Mouse (Mus musculus): ENCODE results near the gene Pakap.

Gene Pakap

GRCm38 (mm10) chr4:57715849-57716248 lies 147.9 kb downstream of the Pakap start:
- no peak for DNase-seq (ENCODE audit: low spot score in 2 of 2)

DNA sequence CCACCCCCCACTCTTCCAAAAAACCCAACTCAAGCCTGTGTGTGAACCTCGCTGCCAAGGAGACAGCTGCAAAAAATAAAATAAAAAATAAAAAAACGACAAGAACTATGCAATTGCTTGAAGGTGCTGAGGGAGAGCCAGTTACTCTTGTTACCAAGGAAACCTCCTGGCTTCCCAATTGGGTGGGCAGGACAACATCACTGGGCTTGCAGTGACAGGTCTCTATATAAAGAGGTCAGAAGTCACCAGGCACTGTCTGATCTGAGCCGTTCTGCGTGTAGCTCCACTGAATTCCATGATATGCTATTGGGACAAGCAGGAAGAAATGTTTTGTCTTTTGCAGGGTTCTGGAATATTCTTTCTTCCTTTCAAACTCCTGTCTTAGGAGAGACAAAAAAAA lies 148.8 kb downstream of the Pakap start:
- DNase-seq (ENCODE audit: low spot score in 2 of 2) = no peak

GRCm38 (mm10) chr4:57717354-57717753 lies 149.4 kb downstream of the Pakap start, which contains the start of gene Akap2:
Gene Akap2 (plus strand): TSS chr4:57717657.
- DNase-seq (ENCODE audit: low spot score in 2 of 2) = no peak

DNA sequence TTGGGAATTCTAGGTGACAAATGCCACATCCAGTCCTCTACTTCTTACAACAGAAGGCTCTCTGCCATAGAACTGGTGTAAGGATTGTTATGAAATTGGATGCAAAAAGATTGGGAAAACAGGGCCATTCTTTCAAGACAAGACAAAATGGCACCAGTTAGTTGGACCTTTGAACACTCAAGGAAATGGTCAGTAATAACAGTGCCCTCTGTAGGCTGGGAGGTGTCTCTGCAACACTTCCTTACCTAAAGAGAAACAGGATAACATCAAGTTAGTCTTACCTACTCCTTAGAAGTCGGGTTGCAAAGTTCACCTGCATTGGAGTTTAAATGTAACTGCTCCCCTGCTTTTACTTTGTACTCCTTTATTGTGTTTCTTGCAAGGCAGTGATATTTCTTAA lies 151.4 kb downstream of the Pakap start:
- no peak for DNase-seq (ENCODE audit: low spot score in 2 of 2)

DNA sequence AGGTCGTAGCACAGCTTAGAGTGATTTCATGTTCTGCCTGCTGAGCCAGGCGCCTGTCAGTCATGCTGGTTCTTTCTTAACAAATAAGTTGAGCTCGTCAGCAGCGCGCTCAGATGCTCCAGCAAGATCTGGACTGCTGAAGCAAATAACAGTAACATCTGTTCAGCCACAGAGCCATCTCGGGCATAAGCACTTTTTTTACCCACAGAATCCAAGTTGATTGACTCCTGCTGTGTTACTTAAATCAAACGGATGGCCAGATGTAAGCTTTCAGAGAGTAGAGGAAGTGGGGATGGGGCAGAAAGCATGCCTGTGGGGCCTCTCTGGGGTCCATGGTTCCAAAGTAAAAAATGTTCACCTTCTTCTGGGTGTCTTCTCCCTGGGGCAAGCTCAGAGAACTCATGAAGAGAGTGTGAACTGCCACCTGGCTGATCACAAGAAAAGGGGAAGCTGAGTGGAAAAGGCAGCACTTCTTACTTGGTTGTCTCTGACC lies 152.9 kb downstream of the Pakap start:
- DNase-seq (ENCODE audit: low spot score in 2 of 2) = no peak

- no peak for DNase-seq (ENCODE audit: low spot score in 2 of 2)
Observed at GRCm38 (mm10) chr4:57722296-57722695, 154.3 kb downstream of the Pakap start.

- no peak for DNase-seq (ENCODE audit: low spot score in 2 of 2)
Observed at GRCm38 (mm10) chr4:57723659-57724058, 155.7 kb downstream of the Pakap start.

GRCm38 (mm10) chr4:57725569-57725968 lies 157.6 kb downstream of the Pakap start:
- no peak for DNase-seq (ENCODE audit: low spot score in 2 of 2)

DNA sequence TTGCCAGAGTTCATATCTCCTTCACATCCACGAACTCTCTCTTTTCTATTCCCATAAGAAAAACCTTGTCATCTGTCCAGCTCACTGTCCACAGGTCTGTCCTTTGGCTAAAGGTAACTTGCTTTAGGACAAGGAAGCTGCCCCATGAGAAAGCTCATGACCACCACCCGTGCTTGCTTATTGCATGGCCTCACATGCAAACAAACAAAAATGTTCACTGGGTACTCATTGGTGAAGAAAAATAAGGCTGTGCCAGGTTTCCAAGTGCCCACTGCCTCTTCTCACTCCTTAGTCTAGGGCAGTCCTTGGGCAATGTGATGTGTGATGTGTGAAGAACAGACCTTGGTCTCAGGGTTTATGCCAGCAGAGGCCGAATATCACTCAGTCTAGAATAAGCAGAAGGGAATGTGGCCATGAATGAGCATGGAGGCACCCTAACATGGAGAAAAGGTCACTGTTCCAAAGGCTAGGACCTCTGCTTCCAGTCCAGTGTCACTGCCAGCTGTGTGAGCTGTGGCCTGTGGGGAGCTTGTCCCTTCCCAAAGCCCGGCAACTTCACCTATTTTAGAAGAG lies 160.7 kb downstream of the Pakap start:
- no peak for DNase-seq (ENCODE audit: low spot score in 2 of 2)

- no peak for DNase-seq (ENCODE audit: low spot score in 2 of 2)
Observed at GRCm38 (mm10) chr4:57730047-57730446, 162.1 kb downstream of the Pakap start.

- no peak for DNase-seq (ENCODE audit: low spot score in 2 of 2)
Observed at GRCm38 (mm10) chr4:57730801-57731598, 163.0 kb downstream of the Pakap start.

DNA sequence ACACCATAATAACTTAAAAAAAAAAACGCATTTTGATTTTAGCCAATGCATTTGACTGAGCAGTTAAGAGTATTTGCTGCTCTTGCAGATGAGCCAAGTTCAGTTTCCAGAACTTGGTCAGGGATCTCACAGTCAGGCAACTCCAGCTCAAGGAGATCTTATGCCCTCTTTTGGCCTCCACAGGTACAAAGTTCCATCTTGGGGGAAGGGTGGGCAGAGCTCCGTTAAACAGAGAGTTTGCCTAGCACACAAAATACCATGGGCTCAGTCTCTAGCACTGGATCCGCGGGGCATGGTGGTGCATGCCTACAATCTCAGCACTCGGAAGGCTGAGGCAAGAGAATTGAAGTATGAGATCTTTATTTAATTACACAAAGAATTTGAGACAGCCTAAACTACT lies 164.4 kb downstream of the Pakap start:
- no peak for DNase-seq (ENCODE audit: low spot score in 2 of 2)

DNA sequence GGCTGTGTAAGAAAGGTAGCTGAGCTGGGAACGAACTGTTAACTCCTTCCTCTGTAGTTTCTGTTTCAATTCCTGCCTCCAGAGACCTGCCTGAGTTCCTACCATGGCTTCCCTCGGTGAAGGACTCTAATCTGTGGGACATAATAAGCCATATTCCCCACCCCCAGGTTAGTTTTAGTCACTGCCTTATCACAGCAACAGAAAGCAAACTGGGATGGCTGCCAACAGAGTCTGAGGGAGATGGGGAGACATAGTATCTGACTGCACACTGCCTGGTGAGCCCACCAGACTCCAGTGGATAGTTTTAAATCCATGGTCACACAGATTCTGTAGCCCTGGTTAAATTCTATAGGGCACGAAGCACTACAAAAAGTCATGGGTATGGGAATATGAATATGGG lies 165.5 kb downstream of the Pakap start:
- no peak for DNase-seq (ENCODE audit: low spot score in 2 of 2)

DNA sequence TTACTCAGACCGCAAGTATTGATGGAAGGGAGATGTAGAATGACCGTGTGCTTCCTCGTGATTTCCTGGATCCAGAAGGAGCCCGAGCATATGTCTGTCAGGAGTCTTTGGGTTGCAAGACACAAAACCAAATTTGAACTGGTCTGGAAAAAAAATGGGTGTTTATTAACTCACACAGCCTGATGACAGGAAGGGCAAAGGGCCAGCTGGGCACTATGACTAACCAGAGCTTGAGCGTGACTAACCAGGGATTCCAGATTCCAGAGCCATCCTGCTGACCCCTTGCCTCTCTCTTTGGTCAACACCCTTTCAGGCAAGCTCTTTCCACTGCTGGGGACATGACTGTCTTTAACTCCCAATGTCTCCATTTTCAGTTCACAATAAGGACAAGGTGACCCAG lies 167.4 kb downstream of the Pakap start:
- DNase-seq (ENCODE audit: low spot score in 2 of 2) = no peak

DNA sequence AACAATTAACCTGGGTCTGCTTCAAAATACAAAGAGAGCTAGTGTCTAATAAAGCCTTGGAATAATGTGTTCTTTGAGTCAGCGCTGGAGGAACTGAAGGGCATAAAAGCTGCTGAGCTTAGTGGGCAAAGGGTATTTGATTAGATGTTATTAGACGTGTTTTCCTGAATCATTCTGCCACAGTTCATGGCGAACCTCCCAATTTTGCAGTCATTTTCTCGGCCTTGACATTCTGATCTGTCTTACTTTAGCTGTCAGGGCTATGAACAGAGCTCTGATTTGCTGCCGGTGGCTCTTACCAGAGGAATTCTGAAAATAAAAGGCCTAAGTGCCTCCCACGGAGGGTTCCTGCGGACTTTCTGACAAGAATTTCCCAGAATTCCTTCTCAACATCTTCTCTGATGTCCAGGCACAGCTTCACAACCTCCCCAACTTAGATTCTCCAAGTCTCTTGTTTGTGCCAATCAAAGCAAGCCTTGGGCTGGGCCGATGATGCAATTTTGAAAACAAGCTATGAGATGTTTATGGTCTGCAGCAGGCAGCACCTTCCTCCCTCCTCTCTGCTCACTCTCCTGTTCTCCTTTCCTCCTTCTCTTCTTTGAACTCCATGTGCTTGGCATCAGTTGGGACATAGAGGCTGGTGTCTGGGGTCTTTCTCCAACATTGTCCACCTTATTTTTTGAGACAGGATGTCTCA lies 171.0 kb downstream of the Pakap start:
- peak in 1 of 2 experiments; percentile 25 for DNase-seq (ENCODE audit: low spot score in 2 of 2)

DNA sequence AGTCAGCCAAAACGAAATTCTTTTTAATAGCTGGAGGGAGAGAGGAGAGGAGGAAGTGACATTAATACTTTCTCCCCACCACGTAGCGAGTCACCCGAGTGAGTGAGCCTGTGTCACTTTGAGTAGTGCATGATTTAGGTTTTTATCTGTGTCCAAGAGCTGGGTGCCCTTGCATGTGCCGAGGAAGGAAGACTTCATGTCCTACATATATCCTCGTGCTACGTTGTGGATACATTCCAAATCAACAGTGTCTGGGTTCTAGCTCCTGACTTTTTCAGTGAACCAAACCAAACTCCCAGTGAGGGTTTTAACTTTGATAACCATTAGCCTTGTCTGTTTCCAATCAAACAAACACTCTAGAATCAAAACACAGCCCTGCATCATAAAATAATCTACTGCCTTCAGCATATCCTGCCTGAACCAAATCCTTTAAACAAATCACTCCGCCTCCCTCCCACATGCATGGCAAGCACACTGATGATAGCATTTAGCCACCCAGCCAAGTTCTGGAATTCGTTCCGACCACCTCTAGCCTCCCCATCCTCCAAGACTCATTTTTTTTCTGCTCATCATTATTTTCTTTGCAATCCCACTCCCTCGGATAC lies 175.4 kb downstream of the Pakap start:
- DNase-seq (ENCODE audit: low spot score in 2 of 2) = no peak

- DNase-seq (ENCODE audit: low spot score in 2 of 2) = no peak
Observed at GRCm38 (mm10) chr4:57750651-57751050, 182.7 kb downstream of the Pakap start.

GRCm38 (mm10) chr4:57751054-57751453 lies 183.1 kb downstream of the Pakap start:
- no peak for DNase-seq (ENCODE audit: low spot score in 2 of 2)

DNA sequence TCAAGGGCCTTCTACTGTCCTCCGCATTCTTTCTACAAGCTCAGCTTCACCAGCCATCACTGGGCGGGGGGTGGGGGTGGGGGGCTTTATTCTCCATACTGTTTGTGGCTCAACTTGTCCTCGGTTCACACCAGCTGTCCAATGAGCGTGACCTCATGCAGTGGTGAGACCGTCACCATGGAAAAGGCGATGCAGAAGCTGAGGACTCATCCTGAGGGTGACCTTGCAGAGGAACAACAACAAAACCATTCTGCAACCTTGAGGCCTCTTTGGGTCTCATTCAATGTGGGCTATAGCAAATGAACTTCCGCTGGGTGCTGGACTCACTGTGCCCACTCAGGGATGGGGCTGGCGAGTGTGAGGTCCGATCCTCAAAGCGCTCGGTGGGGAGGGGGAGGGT lies 183.6 kb downstream of the Pakap start:
- no peak for DNase-seq (ENCODE audit: low spot score in 2 of 2)

GRCm38 (mm10) chr4:57755085-57755484 lies 187.1 kb downstream of the Pakap start:
- DNase-seq (ENCODE audit: low spot score in 2 of 2) = no peak

DNA sequence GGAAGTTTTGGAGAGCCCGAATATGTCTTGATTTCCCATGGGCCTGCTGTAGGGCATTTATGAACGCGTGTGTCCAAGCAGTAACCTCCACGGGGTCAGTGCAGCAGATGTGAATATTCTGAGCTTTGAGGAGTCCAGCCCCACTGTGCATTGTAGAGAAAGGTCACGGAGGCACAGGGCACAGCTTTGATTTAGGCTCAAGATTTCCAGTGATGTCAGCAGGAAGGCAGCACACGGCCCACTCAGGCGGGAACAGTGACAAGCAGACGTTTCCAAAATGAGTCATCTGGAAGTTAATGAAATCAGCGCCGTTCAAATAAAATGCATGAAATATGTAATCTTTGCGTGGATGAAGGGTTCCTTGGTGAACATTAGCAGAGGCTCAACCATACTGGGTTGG lies 190.0 kb downstream of the Pakap start:
- peak in 1 of 2 experiments; percentile 37 for DNase-seq (ENCODE audit: low spot score in 2 of 2)

DNA sequence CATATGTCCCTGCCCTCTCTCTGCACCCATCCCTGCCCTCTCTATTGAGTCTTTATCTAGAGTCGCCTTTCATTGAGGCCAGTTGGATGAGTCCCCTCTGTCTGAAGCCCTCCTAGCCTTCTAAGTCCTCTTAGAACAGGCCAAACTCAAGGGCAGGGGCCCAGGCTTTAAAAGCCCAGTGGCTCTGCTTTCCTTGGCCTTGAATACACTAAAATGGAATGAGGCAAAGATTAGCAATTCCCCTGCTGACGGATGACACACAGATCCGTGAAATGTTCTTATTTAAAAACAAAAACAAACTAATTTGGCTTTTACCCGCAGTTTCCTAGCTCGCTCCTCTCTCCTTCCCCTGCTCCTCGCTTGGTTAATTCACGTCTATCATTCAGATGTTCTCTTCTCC lies 194.4 kb downstream of the Pakap start:
- peak in 1 of 2 experiments; percentile 52 for DNase-seq (ENCODE audit: low spot score in 2 of 2)
